Mouse (Mus musculus): ENCODE results near the gene Scaf1. TPM values are rescaled to one million over a fixed set of nuclear protein-coding genes. Genes with fewer than 3 reads are reported as not detected.

Scaf1 gene
- 24.6 TPM for polyA plus RNA-seq (2017; shearing (Covaris generic))

DNA sequence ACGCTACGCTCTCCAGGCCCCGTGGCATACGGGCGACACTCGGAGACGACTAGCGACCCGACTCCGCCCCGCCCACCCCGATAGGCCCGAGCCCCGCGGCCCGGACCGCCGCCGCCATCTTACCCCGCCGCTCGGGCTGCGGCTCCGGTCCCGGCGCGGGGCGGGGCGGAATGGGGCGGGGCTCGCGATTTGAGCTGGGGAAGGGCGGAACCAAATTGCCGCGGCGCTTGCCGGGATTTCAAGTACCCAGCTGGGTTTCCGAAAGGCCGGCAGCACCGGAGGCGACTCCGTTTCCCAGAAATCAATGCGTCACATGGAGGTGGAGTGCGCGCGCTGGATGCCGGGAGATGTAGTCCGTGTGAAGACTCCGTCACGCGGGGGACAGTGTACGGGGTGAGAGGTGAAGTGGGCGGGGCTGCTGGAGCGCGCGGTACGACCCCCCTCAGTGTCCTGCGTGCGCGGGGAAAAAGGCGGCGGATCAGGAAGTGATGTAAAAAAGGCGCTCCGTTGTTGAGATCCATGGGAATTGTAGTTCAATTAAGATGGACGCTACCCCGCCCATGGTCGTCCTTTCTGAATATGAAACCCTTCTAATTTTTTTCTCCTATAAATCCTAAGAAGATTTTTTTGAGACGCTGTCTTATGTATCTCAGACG is at the start of gene Scaf1:
Gene Scaf1, minus strand, starts transcription at position 407 of the 656 bp plus-strand sequence.

DNA sequence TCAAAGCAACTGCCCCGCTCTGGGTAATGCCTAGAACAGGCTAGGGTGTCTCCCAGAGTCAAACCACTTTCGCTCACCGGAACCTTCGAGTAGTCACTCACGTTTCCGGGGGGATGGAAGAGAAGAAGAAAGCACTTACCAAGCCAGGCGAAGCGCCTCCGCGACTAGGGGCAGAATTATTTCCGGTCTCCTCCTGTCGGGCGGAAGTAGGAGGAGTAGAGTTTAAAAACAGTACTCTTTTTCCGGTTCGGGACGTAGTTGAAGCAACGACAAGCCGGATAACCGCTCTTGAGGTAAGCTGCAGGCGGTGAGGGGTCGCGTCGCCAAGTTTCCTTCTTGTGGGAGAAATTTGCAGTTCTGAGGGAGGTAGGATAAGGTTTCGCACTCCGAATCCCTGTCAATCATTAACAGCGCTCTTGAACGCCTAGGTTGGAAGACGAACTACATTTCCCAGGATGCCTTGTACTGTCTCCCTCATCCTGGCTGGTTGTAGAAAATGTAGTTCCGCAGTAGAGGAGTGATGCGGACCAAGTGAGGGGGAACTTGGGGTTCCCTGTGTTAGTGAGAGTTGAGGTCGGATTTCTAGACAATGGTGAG is 46.2 kb upstream of the Scaf1 start, which contains the start of the genes Nosip and Prrg2:
Gene Nosip, plus strand, starts transcription at position 191 of the 597 bp plus-strand sequence.
Gene Prrg2, minus strand, starts transcription at position 439 of the 597 bp plus-strand sequence.

DNA sequence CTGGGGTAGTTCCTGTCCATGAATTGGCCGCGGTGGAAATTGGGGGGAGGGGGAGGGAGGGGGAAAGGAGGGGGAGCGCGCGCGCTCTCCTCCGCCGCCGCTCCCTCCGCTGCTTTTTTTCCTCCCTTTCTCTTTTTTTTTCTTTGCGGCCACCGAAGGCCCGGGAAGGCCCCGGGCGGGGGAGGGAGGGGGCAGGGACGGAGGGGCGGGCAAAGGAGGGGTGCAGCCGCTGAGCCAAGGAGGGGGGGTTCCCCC is 36.6 kb upstream of the Scaf1 start, which contains the start of gene Prr12:
Gene Prr12, minus strand, starts transcription at position 20 of the 255 bp plus-strand sequence.

DNA sequence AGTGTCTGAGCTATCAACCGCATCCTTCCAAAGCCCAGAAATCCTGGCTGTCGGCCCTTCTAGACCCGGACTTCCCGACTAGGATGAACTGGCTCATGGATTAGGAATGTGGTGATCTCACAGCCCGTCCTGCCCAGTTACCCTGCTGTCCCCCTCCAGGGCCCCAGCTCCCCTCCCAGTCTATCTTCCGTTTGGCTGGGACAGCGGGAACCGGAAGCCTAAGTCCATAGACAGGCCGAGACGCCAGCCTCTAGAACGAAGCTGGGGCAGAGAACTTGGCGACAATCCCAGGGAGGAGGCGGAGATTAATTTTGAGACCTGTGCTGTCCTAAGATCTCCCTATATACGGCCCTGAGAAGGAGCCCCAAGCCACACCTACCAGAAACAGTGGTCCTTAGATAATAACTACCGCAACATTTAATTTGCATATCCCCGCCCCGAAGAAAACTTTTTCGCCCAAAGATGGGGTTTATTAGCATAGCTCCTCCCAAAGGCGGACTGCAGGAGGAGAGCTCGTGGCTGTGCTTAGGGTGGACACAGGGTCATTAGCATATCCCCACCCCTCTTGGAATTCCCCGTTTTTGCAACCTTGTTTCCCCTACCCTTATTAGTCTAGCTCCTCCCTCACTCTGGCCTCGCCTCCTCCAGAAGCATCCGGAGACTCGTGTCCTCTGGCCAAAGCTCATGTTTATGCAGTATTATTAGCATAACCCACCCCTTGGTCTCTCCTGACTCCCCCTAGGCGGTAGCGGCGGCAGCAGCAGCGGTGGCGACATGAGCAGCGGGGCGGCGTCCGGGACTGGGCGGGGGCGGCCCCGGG is 1.3 kb upstream of the Scaf1 start, which contains the start of gene Rras:
Gene Rras, plus strand, starts transcription at position 720 of the 820 bp plus-strand sequence.

DNA sequence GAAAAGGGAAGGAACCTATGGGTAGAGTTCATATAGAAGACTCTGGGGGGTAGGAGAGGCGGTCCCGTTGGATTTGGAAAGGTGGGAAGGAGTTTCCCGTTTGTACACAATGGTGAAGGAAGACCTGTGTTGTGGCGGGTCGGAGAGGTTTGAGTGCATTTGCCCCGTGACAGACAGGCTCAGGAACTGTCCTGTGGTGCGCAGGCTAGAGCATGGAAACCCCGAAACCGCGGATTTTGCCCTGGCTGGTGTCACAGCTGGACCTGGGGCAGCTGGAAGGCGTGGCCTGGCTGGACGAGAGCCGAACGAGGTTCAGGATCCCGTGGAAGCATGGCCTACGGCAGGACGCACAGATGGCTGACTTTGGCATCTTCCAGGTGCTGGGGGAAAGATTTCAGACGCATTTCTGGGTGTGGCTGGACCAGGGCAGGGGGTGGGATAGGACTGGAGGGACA is 17.6 kb downstream of the Scaf1 start, which contains the start of gene Bcl2l12:
Gene Bcl2l12, minus strand, starts transcription at position 212 of the 455 bp plus-strand sequence.

DNA sequence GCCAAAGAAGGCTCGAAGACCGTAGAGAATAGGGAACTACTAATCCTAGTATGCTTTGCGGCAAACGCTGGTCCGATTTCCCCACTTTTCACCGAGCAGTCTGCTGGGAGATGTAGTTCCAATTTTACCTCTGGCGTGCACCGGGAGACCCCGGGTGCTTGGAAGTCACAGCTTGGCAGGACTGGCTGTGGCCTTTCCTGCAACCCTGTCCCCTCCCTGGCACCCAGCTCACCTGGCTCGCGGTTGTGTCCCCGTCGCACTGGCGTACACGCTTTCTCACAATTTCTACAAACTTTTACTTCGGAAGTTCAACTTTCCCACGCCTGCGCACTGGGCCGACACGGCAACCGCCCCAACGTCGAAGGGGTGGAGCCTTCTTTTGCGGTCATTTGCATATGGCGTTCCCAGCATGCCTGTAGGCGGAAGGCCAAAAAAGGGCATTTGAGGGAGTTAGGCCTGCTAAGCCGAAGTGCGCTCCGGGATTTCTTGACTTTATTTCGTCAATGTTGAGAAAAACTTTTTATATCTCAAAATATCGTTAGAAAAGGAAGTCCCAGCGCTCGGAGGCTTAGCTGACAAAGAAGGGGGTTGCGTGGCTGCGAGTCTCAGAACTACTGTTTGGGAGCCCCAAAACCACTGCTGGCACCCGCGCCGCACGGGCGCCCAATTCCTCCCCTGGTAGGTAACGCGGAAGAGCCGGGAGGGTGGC is 18.8 kb downstream of the Scaf1 start, which contains the start of gene Irf3:
Gene Irf3, plus strand, starts transcription at position 418 of the 709 bp plus-strand sequence.

DNA sequence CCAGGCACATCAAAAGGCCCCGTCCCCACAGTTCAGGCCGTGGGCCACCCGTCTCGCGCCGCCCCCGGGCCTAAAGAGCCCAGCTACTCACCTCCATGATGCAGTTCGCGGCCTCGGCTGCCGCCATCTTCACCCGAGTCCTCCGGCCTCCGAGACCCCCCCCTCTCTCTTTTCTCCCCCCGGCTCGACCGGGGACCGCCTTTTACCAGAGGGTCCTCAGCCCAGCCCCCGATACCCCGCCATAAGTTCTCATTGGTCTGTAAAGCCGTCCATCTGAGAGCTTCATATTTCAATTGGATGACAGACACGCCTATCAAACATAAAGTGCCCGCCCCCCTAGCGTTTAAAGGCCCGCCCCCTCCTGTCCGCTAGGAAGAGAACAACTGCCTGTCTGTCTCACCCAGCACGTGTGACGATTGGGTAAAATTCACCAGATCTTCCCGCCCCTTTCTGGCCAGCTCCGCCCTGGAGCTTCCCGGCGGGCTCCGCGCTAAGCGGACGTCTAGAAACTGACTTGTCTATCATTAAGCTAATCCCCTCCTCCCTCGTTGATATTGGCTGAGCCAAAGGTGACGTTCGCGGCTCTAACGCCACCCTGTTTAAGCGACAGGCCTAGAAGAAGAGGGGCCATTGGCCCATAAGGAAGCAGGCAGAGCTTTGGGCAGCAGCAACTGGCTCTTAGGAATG is 29.8 kb downstream of the Scaf1 start, which contains the start of gene Prmt1:
Gene Prmt1, minus strand, starts transcription at position 377 of the 687 bp plus-strand sequence.

DNA sequence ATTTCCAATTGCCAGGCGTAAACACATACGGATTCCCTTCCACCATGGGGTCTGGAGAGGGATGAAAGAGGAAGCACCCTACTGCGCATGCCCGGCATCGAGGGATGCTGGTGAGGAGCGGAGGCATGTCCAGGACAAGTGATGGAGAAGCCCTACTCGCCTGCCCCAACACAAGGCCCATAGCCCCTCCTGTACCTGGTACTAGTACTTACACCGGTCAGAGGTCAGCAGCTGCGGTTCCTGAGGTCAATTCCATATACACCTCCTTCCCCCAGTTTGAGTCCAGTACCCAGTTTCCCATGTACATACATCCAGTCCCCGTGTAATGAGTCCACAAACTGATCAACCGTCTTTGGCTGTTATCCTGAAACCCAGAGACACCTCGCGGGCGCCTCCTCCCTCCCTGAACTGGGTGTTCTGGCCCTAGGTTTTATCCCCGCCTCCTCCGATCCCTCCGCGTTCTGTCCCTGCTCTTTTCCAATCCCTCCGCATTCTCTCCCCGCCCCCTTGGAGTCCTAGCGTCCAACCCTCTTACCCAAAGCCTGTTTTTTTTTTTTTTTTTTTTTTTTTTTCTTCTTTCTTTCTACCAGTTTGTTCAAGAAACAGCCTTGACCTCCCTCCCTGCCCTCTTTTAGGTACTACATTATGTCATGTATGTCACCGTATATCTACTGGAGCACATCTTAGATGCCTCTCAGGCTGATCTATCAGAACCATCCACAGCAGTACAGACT is 41.6 kb downstream of the Scaf1 start, which contains the start of gene Cpt1c:
Gene Cpt1c, minus strand, starts transcription at position 469 of the 734 bp plus-strand sequence.

Other genes with a start within 250 kb of the Scaf1 start
- 32.1 TPM for gene Nup62, start 200.3 kb downstream of the Scaf1 start, polyA plus RNA-seq (2017; shearing (Covaris generic))
- 0.36 TPM for gene Il4i1, start 200.0 kb downstream of the Scaf1 start, polyA plus RNA-seq (2017; shearing (Covaris generic))
- gene Atf5, start 199.7 kb downstream of the Scaf1 start, polyA plus RNA-seq (2017; shearing (Covaris generic)), result 0.29 TPM
- 20.9 TPM for gene Akt1s1, start 167.4 kb downstream of the Scaf1 start, polyA plus RNA-seq (2017; shearing (Covaris generic))
- 79.9 TPM for gene Tbc1d17, start 167.3 kb downstream of the Scaf1 start, polyA plus RNA-seq (2017; shearing (Covaris generic))
- gene Pnkp, start 159.2 kb downstream of the Scaf1 start, polyA plus RNA-seq (2017; shearing (Covaris generic)), result 49.2 TPM
- 33.5 TPM for gene Ptov1, start 146.6 kb downstream of the Scaf1 start, polyA plus RNA-seq (2017; shearing (Covaris generic))
- gene Med25, start 123.7 kb downstream of the Scaf1 start, polyA plus RNA-seq (2017; shearing (Covaris generic)), result 54.0 TPM
- gene Fuz, start 120.3 kb downstream of the Scaf1 start, polyA plus RNA-seq (2017; shearing (Covaris generic)), result 19.8 TPM
- 48.2 TPM for gene Ap2a1, start 86.9 kb downstream of the Scaf1 start, polyA plus RNA-seq (2017; shearing (Covaris generic))
- gene Tsks, start 73.2 kb downstream of the Scaf1 start, polyA plus RNA-seq (2017; shearing (Covaris generic)), result not detected
- 0.44 TPM for gene Cpt1c, start 41.5 kb downstream of the Scaf1 start, polyA plus RNA-seq (2017; shearing (Covaris generic))
- 120 TPM for gene Prmt1, start 29.8 kb downstream of the Scaf1 start, polyA plus RNA-seq (2017; shearing (Covaris generic))
- 121 TPM for gene Irf3, start 18.7 kb downstream of the Scaf1 start, polyA plus RNA-seq (2017; shearing (Covaris generic))
- gene Bcl2l12, start 17.7 kb downstream of the Scaf1 start, polyA plus RNA-seq (2017; shearing (Covaris generic)), result 11.6 TPM
- gene Rras, start 1.6 kb upstream of the Scaf1 start, polyA plus RNA-seq (2017; shearing (Covaris generic)), result 21.5 TPM
- gene Prr12, start 36.5 kb upstream of the Scaf1 start, polyA plus RNA-seq (2017; shearing (Covaris generic)), result 2.0 TPM
- 85.4 TPM for gene Nosip, start 46.1 kb upstream of the Scaf1 start, polyA plus RNA-seq (2017; shearing (Covaris generic))
- 1.2 TPM for gene Prrg2, start 46.3 kb upstream of the Scaf1 start, polyA plus RNA-seq (2017; shearing (Covaris generic))
- 4.0 TPM for gene Rcn3, start 75.9 kb upstream of the Scaf1 start, polyA plus RNA-seq (2017; shearing (Covaris generic))
- gene Fcgrt, start 87.5 kb upstream of the Scaf1 start, polyA plus RNA-seq (2017; shearing (Covaris generic)), result 5.7 TPM
- 1,926 TPM for gene Rps11, start 108.1 kb upstream of the Scaf1 start, polyA plus RNA-seq (2017; shearing (Covaris generic))
- 3,339 TPM for gene Rpl13a, start 112.4 kb upstream of the Scaf1 start, polyA plus RNA-seq (2017; shearing (Covaris generic))
- gene Gm45713, start 119.9 kb upstream of the Scaf1 start, polyA plus RNA-seq (2017; shearing (Covaris generic)), result not detected
- 136 TPM for gene Flt3l, start 120.1 kb upstream of the Scaf1 start, polyA plus RNA-seq (2017; shearing (Covaris generic))
- 26.1 TPM for gene Pih1d1, start 137.9 kb upstream of the Scaf1 start, polyA plus RNA-seq (2017; shearing (Covaris generic))
- 34.3 TPM for gene Aldh16a1, start 138.2 kb upstream of the Scaf1 start, polyA plus RNA-seq (2017; shearing (Covaris generic))
- gene Slc17a7, start 147.6 kb upstream of the Scaf1 start, polyA plus RNA-seq (2017; shearing (Covaris generic)), result not detected
- not detected for gene Gfy, start 163.2 kb upstream of the Scaf1 start, polyA plus RNA-seq (2017; shearing (Covaris generic))
- not detected for gene Pth2, start 164.6 kb upstream of the Scaf1 start, polyA plus RNA-seq (2017; shearing (Covaris generic))
- gene Ccdc155, start 188.5 kb upstream of the Scaf1 start, polyA plus RNA-seq (2017; shearing (Covaris generic)), result not detected
- 32.1 TPM for gene Dkkl1, start 195.8 kb upstream of the Scaf1 start, polyA plus RNA-seq (2017; shearing (Covaris generic))
- gene Tead2, start 199.4 kb upstream of the Scaf1 start, polyA plus RNA-seq (2017; shearing (Covaris generic)), result 1.2 TPM
- 391 TPM for gene Cd37, start 222.8 kb upstream of the Scaf1 start, polyA plus RNA-seq (2017; shearing (Covaris generic))
- not detected for gene Slc6a16, start 224.7 kb upstream of the Scaf1 start, polyA plus RNA-seq (2017; shearing (Covaris generic))